Mouse (Mus musculus) kidney, adult 11 months (tissue): ENCODE measurements around the gene Ppip5k1.
A peak's percentile ranks its signal among the peaks of the same experiment; 100 is the strongest.
"Not testable (repeated sequence)": the region's sequence is repeated elsewhere in the genome, so short reads cannot be mapped to it uniquely, and the experiment has no call there.

ENCODE experiments used
- DNase-seq: peaks from one replicate; pipeline ENCODE4 v3.0.0; 2022

Gene Ppip5k1

DNA sequence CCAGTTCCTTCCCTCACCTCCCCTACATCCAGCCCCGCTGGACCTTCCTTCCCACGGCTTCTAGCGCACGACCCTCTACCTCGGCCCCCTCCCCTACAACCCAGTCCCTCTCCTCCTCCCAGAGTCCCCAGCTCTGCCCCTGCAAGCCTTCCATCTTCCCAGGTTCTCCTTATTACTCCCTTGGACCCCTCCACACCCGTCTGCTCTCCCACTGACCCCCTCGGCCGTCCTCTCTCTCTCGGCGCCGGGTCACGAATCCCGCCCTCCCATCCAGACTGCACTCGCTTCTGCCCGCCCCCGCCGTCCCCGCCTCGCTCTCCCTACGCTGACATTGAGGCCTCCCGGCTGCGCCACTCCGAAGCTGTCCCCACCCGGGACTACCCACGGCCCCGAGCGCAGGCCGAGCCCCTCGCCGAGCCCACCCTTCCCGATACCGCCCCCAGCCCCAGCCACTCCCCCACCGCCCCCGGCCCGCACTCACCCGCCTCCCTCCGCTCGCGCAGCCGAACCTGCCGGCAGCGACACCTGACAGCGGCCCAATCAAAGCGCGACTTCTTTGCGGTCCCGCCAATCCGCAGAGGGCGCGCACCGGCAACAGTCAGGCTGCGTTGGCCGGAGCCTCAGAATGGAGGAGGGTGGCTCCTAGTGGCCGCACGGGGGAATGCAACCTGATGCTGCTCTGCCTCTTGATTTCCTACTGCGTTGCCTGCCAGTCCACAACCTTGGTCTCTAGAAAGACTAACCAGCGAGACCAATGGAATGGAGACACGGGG, at the start of gene Ppip5k1:
Ppip5k1 (minus strand) TSS at position 577 of the 773 bp plus-strand sequence.
- DNase-seq = peak; percentile 97

- no peak for DNase-seq
Observed at GRCm38 (mm10) chr2:121403296-121403695, 48.1 kb upstream of the Ppip5k1 start.

DNA sequence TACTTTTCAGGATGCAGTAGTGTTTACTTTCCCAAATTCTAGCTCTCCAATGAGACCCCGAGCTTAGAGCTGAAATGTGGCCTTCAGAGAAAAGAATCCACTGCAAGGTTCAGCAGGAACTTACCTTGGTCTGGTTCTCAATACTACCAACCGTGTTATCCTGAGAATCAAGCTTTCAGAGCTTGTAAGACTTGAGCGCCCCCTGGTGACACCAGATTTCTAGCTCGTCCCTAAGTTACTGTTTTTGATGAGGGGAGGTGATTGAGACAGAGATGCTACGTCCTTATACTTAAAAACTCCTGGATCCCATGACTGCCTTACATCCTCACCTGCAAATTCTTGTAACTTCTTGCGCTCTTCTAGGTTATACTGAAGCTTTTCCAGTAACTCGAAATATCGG, 41.4 kb upstream of the Ppip5k1 start:
- DNase-seq = peak; percentile 32

DNA sequence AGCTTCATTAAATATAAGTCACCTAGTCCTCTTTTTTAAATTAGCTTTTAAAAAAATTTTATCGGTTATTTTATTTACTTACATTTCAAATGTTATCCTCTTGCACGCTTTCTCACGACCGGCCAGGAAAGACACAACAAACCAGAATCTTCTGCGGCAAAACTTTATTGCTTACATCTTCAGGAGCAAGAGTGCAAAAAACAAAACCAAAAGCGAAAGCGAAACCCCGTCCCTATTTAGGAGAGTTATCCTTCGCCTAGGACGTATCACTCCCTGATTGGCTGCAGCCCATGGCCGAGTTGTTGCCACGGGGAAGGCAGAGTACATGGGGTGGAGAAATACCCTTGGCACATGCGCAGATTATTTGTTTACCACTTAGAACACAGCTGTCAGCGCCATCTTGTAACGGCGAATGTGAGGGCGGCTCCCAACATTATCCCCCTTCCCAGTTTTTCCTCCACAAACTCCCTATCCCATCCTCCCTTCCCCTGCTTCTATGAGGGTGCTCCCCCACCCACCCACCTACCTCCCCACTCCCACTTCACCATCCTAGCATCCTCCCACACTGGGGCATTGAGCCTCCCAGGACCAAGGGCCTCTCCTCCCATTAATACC, 31.9 kb upstream of the Ppip5k1 start, which contains the start of gene Strc:
Strc (minus strand) TSS at position 208 of the 615 bp plus-strand sequence.
- not testable (repeated sequence) for DNase-seq

- no peak for DNase-seq
Observed at GRCm38 (mm10) chr2:121374766-121375165, 19.6 kb upstream of the Ppip5k1 start.

GRCm38 (mm10) chr2:121372266-121372665, 17.1 kb upstream of the Ppip5k1 start:
- no peak for DNase-seq

DNA sequence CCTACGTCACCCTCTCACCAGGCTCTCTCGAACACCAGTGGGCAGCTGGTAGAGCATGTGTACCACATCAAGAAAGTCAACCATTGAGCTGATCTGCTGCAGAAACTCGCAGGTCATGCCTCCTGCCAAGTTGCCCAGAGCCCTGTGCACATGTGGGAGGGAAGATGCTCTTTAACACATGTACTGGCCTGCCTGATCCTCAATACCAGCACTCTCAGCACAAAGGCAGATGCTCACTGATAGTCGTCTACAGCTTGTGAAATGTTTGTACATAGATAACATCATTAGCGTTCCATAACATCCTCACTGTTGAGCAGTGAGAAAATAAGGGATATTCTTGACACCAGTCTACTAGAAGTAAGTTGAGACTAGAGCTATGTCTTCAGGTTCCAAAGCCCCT, 15.7 kb upstream of the Ppip5k1 start:
- DNase-seq = no peak

DNA sequence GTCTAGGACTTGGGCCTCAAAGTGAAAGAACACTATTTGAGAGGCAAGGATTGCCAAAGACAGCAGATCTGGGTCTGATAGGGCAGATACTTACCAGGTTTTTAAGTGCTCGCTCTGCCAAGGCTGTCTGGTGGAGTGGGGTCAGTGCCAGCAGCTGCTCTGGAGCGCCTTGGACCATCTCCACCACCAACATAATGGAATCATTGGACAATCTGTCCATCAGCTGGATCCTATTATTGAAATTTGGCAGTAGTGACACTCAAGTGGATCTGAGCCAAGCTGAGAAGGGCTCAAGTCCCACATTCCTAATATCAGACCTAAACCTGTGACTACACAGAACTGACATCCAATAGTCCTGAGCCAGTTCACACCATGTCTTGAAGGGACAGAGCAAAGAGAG, 13.6 kb upstream of the Ppip5k1 start:
- DNase-seq = no peak

GRCm38 (mm10) chr2:121363656-121364055, 8.5 kb upstream of the Ppip5k1 start:
- DNase-seq = no peak

- no peak for DNase-seq
Observed at GRCm38 (mm10) chr2:121359461-121359860, 4.3 kb upstream of the Ppip5k1 start.

DNA sequence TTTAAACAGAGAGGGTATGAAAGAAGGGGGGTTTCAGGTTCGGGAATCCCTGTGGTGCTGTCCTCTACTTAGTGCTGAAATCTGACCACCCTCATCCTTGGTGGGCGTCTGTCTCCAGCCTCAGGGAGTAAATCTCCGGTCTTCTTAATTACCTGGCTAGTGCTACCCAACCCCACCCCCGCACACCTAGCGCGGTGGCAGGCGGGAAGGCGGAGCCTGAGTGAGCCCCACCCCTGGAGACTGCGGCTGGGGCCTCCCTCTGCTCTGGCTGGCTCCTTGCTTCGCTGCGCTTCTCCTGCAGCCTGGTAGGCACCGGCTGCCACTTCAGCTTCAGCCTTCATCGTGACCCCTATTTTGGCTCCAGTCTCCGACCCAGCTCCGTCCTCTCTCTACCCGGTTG, 3.2 kb upstream of the Ppip5k1 start:
- peak; percentile 83 for DNase-seq

DNA sequence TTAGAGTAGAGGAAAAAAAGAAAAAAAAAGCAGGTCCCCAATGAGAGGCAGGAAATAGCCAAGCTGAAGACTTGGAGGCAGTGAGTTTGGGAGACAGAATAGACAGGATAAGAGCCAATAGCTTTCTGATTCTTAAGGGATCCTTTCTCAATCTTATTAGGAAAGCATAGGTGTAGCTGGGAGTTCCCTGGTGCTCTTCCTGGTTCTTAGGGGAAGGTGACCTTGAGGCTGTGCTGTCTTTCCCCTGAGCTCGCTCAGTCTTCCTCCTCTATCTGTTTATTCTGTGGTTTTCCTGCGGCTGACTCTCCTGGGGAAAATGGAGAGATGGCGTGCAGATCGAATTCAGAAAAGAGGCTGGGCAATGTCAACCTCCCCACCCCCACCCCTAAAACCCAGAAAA, 2.8 kb upstream of the Ppip5k1 start:
- DNase-seq = no peak

DNA sequence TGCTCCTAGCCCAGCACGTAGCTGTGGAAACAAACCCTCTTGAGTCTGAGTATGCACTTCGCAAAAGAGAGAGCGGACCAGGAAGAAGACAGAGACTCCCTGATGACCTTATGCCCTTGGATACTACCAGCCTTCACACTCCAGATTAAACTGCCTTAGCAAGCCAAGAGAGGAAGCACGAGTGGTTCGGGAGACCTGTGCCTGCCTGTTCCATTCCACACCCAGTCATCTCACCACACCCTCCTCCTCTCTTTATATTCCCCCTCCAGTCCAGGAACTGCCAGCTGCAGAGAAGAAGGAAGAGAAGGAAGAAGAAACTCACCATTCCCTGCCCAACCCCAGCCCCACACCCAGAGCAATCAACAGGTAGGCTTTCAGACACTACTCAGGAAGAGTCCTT, 2.3 kb upstream of the Ppip5k1 start, which contains the start of gene Ckmt1:
Ckmt1 (plus strand) TSS at position 221 of the 400 bp plus-strand sequence.
- peak; percentile 32 for DNase-seq

GRCm38 (mm10) chr2:121354378-121354777, 818 bp downstream of the Ppip5k1 start:
- no peak for DNase-seq

DNA sequence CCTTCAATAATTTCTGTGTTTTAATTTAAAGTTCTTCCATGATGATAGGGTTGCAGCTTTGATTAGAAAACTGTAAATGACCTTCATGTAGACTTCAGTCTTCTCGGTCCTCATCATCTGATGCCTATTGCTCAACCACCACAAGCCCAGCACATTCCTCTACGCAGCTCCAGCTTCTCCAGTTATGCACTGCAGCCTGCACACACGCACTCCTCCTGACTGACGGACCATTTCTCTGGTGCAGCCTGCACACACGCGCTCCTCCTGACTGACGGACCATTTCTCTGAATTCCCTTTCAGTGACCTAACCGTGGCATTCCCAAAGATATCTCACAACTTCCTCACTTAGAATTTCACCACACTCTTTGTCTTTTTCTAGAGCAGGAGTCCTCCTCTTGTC, 2.0 kb downstream of the Ppip5k1 start:
- DNase-seq = no peak

DNA sequence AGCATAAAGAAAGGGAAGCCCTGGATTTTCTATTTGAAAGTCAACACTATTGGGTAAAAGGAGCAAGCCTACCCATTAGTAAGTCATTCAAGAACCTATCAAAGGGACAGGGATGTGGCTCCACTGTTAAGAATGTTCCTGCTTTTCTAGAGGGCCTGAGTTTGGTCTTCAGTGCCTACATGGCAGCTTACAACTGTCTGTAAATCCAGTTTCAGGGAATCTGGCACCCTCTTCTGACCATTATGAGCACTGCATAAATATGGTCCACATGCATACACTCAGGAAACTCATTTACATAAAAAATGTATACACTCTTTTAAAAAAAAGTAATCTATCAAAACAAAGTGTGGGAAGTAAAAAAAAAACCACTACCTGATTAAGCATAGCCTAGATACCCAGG, 16.1 kb downstream of the Ppip5k1 start:
- no peak for DNase-seq

- no peak for DNase-seq
Observed at GRCm38 (mm10) chr2:121329492-121329891, 25.7 kb downstream of the Ppip5k1 start.

DNA sequence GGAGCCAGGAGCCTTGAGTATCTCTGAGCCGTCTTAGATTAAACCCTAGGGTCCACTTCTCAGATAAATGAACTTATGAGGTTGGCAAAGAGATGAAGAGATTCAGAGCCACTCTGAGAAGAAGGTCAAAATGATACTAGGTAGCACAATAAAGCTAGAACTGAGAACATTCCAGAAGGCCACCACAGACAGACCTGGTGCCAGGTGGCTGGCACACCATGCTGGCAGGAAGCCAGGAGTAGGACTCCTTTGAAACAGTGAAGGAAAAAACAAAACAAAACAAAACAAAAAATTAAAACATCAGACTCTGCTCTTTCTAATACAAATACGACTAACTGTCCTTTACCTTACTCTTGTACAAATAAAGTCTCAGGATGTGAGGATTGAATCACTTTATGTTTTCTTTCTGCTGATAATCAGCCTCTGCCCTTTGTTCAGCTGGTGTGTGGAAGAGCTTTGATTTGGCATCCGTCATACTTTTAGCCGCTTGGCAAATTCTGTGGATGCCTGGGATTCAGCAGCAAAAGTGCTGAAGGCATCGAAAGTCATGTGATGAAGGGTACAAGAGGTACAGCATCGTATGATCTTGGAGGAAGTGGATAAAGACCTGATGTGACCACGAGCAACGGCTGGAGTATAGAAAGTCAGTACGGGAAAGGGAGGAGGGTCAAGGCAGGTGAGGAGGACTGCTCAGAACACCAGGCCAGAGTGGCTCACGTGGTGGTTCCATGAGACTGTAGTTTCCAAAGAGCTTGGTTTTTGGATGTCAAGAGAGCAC, 31.3 kb downstream of the Ppip5k1 start:
- DNase-seq = peak; percentile 29

DNA sequence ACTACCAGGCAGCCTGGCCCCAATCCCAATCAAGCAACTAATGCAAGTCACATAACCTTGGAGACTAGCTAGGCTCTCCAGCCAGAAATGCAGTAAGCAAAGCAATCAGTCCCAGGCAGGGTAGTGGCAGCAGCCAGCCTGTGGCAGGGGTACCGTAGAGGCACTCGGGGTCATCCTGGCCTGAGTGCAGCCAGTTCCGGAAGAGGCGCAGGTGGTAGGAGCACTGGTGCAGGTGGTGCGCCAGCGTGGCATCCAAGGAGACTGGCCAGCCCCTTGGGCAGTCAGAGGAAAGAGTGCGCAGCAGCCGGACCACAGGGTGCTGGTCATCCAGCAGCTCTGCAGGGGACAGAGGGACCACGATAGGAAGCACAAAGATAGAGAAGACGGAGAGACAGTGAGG, 32.2 kb downstream of the Ppip5k1 start:
- DNase-seq = no peak

DNA sequence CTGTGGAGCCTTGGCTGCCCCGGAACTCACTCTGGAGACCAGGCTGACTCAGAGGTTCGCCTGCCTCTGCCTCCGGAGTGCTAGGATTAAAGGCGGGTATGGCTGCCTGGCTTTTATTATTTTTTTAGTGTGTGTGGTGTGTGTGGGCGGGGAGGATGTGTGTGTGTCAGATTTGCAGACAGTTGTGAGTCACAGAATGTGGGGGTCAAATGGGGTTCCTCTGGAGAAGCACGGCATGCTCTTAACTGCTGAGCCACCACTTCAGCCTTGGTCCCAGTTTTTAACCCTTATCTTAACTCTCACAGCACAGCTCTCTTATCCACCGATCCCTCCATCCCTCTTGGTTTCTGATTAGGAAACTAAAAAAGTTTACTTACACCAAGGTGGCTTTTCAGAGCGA, 38.9 kb downstream of the Ppip5k1 start:
- no peak for DNase-seq

DNA sequence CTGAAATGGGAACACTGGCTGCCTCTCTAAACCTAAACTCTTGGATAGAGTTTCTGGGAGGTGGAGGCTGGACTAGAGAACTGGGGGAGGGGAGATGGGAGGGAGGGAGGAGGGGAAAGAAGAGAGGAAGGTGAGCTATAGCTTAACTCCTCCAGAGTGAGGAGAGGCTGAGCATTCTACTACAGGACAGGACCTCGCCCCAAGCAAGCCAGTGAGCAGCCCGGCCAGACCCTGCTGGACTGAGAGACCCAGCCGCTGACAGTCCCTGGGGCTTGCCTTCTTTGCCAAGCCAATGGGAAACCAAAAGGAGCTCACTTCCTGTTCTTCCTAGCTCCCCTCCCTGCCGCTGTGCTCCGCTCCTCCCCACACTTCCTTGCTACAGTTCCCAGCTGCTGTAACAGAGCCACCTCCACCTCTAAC, 46.2 kb downstream of the Ppip5k1 start:
- peak; percentile 27 for DNase-seq

DNA sequence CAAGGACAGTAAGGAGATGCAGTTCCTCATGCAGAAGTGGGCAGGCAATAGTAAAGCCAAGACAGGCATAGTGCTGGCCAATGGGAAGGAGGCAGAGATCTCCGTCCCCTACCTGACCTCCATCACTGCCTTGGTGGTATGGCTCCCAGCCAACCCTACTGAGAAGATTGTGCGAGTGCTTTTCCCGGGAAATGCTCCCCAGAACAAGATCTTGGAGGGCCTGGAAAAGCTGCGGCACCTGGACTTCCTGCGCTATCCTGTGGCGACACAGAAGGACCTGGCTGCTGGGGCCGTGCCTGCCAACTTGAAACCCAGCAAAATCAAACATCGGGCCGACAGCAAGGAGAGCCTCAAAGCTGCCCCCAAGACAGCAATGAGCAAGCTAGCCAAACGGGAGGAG, 55.2 kb downstream of the Ppip5k1 start:
- DNase-seq = no peak

- DNase-seq = no peak
Observed at GRCm38 (mm10) chr2:121299471-121299870, 55.7 kb downstream of the Ppip5k1 start.

DNA sequence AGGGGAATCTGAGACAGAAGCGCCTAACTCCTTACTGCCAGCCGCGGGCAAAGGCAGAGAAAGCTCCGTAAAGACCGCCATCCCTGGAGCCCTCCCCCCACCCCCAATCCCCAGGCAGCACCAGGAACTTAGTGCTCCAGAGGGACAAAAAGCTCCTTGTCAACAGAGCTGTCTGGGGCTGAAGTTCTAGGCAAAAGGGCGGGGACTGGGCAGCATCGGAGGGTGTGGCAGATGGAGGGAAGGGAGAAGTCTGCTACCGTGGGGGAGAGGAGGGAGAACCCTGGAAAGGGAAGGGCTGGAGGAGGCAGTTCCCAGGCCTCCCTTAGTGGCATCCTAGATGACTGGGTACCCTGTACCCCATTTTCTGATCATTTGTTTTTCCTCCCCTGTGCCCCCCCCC, 57.1 kb downstream of the Ppip5k1 start:
- DNase-seq = no peak
